Mouse (Mus musculus) kidney, adult 11 months (tissue): ENCODE results near the gene Mageb3.
"Not testable (repeated sequence)": the region's sequence is repeated elsewhere in the genome, so short reads cannot be mapped to it uniquely, and the experiment has no call there.

Source experiments
- DNase-seq: peaks from one replicate; pipeline ENCODE4 v3.0.0; 2022

Mageb3 gene

GRCm38 (mm10) chr2:121955765-121956223, at the start of gene Mageb3, which contains the start of gene Ctdspl2:
Mageb3 (minus strand) TSS chr2:121956092.
Ctdspl2 (plus strand) TSS chr2:121956001.
- DNase-seq = peak; percentile 96

- no peak for DNase-seq
These were observed 39.8 kb upstream of the Mageb3 start for GRCm38 (mm10) chr2:121995738-121996137.

GRCm38 (mm10) chr2:121957216-121957792, 1.4 kb upstream of the Mageb3 start:
- no peak for DNase-seq

GRCm38 (mm10) chr2:121956224-121957018, 529 bp upstream of the Mageb3 start:
- DNase-seq = peak; percentile 94

- DNase-seq = peak; percentile 10
These were observed 778 bp downstream of the Mageb3 start for GRCm38 (mm10) chr2:121954971-121955656.

- DNase-seq = no peak
These were observed 12.5 kb downstream of the Mageb3 start for GRCm38 (mm10) chr2:121943364-121943763.

- DNase-seq = not testable (repeated sequence)
These were observed 18.3 kb downstream of the Mageb3 start for GRCm38 (mm10) chr2:121937624-121938023.

- DNase-seq = peak; percentile 7
These were observed 39.6 kb downstream of the Mageb3 start for GRCm38 (mm10) chr2:121916047-121916970.

- DNase-seq = no peak
These were observed 45.9 kb downstream of the Mageb3 start for GRCm38 (mm10) chr2:121909975-121910374.
